Mouse (Mus musculus) kidney, adult 2 months (tissue): ENCODE data around the gene Tnp2.

Experiments used
- CTCF ChIP-seq: fragments of 200-500 bp; conservative IDR thresholded peaks from 2 replicates; pipeline ENCODE4 v1.5.1; 2011; ENCODE audit warnings: low read depth, mild to moderate bottlenecking, control low read depth, low read length, moderate library complexity, mixed read lengths; ENCODE audit not compliant: insufficient read depth, insufficient read length
- POLR2A ChIP-seq: fragments of 200-500 bp; IDR thresholded peaks from one replicate; pipeline ENCODE4 v1.6.1; 2011; ENCODE audit warnings: low read depth, low read length, control low read depth

GRCm38 (mm10) chr16:10787548-10788058 is 857 bp downstream of the Tnp2 start:
- TF ChIP-seq CTCF (no peak), POLR2A (no peak)
